Mouse (Mus musculus): ENCODE measurements at regions not wholly inside any gene's neighbourhood (a gene's known extent, or its start where the extent isn't known, plus 50 kb on each side); places are given as distances from the start of the nearest gene placed in this dataset.

GRCm38 (mm10) chr19:14801669-14802068 is 203.8 kb upstream of the Tle4 start:
- Histone ChIP-seq H3K9me3 (no peaks in the 10 kb centered on the region), H3K9ac (no peak overlapping the region), H3K4me2 (replicated peaks) (no peak overlapping the region), H3K27ac (no peak overlapping the region), H3K4me3 (no peak overlapping the region), H3K27me3 (no peaks in the 10 kb centered on the region; the same call in 1 of the 2 replicates), H3K4me1 (no peaks in the 10 kb centered on the region; the same call in 1 of the 2 replicates), H3K36me3 (no peaks in the 10 kb centered on the region)
- WGBS = 83% methylated on average over 8 of the region's 8 CpGs
- ATAC-seq (ENCODE audit: low FRiP score, low read depth) = no peak

- no peak for ATAC-seq (ENCODE audit: low FRiP score, low read depth)
- no peaks in the 10 kb centered on the region; the same call in 1 of the 2 replicates for H3K27me3 ChIP-seq
- no peaks in the 10 kb centered on the region for H3K36me3 ChIP-seq
- H3K4me1 ChIP-seq = no peaks in the 10 kb centered on the region; the same call in 1 of the 2 replicates
- H3K4me2 ChIP-seq (replicated peaks) = no peak overlapping the region
- H3K9me3 ChIP-seq = no peaks in the 10 kb centered on the region
- no peak overlapping the region for H3K27ac ChIP-seq
- no peak overlapping the region for H3K4me3 ChIP-seq
- no peak overlapping the region for H3K9ac ChIP-seq
- 77% methylated on average over 6 of the region's 6 CpGs for WGBS
Measured at GRCm38 (mm10) chr19:14799002-14799401, 201.2 kb upstream of the Tle4 start.

GRCm38 (mm10) chr19:14798417-14798816 is 200.6 kb upstream of the Tle4 start:
- Histone ChIP-seq H3K9ac (no peak overlapping the region), H3K4me2 (replicated peaks) (no peak overlapping the region), H3K27me3 (no peaks in the 10 kb centered on the region; the same call in 1 of the 2 replicates), H3K27ac (no peak overlapping the region), H3K36me3 (no peaks in the 10 kb centered on the region), H3K9me3 (no peaks in the 10 kb centered on the region), H3K4me3 (no peak overlapping the region), H3K4me1 (no peaks in the 10 kb centered on the region; the same call in 1 of the 2 replicates)
- WGBS = 90% methylated on average over 7 of the region's 7 CpGs
- no peak for ATAC-seq (ENCODE audit: low FRiP score, low read depth)

GRCm38 (mm10) chr19:14795910-14796309 is 198.1 kb upstream of the Tle4 start:
- ATAC-seq (ENCODE audit: low FRiP score, low read depth) = no peak
- no peak overlapping the region for H3K9ac ChIP-seq
- H3K27me3 ChIP-seq = no peaks in the 10 kb centered on the region
- H3K4me3 ChIP-seq = no peak overlapping the region
- no peak overlapping the region for H3K4me2 ChIP-seq (replicated peaks)
- H3K36me3 ChIP-seq = no peaks in the 10 kb centered on the region
- no peaks in the 10 kb centered on the region for H3K4me1 ChIP-seq
- WGBS = 83% methylated on average over 5 of the region's 5 CpGs
- H3K9me3 ChIP-seq = no peaks in the 10 kb centered on the region
- H3K27ac ChIP-seq = no peak overlapping the region

GRCm38 (mm10) chr19:14789992-14790391 is 192.1 kb upstream of the Tle4 start:
- no peak overlapping the region for H3K9ac ChIP-seq
- no peaks in the 10 kb centered on the region for H3K4me1 ChIP-seq
- H3K4me3 ChIP-seq = no peak overlapping the region
- no peaks in the 10 kb centered on the region for H3K27me3 ChIP-seq
- H3K4me2 ChIP-seq (replicated peaks) = no peak overlapping the region
- H3K36me3 ChIP-seq = no peaks in the 10 kb centered on the region
- H3K9me3 ChIP-seq = no peaks in the 10 kb centered on the region
- no peak overlapping the region for H3K27ac ChIP-seq
- no peak for ATAC-seq (ENCODE audit: low FRiP score, low read depth)
- WGBS = 81% methylated on average over 1 of the region's 1 CpGs

- no peak overlapping the region for H3K4me3 ChIP-seq
- no peak overlapping the region for H3K27ac ChIP-seq
- no peak overlapping the region for H3K9ac ChIP-seq
- no peak overlapping the region for H3K4me2 ChIP-seq (replicated peaks)
- H3K9me3 ChIP-seq = no peaks in the 10 kb centered on the region
- no peaks in the 10 kb centered on the region for H3K36me3 ChIP-seq
- H3K4me1 ChIP-seq = no peaks in the 10 kb centered on the region
- no peak for ATAC-seq (ENCODE audit: low FRiP score, low read depth)
- 74% methylated on average over 4 of the region's 4 CpGs for WGBS
- no peaks in the 10 kb centered on the region for H3K27me3 ChIP-seq
Measured at GRCm38 (mm10) chr19:14788630-14789029, 190.8 kb upstream of the Tle4 start.

- Histone ChIP-seq H3K36me3 (no peaks in the 10 kb centered on the region), H3K9ac (no peak overlapping the region), H3K27ac (no peak overlapping the region), H3K9me3 (no peaks in the 10 kb centered on the region), H3K4me1 (no peaks in the 10 kb centered on the region), H3K4me3 (no peak overlapping the region), H3K4me2 (replicated peaks) (no peak overlapping the region), H3K27me3 (no peaks in the 10 kb centered on the region)
- no peak for ATAC-seq (ENCODE audit: low FRiP score, low read depth)
- 72% methylated on average over 8 of the region's 8 CpGs for WGBS
Measured at GRCm38 (mm10) chr19:14786868-14787267, 189.0 kb upstream of the Tle4 start.

- Histone ChIP-seq H3K36me3 (no peaks in the 10 kb centered on the region), H3K27ac (no peak overlapping the region), H3K4me1 (no peaks in the 10 kb centered on the region), H3K9ac (no peak overlapping the region), H3K4me2 (replicated peaks) (no peak overlapping the region), H3K9me3 (no peaks in the 10 kb centered on the region), H3K27me3 (no peaks in the 10 kb centered on the region), H3K4me3 (no peak overlapping the region)
- WGBS = 15% methylated on average over 3 of the region's 3 CpGs
- no peak for ATAC-seq (ENCODE audit: low FRiP score, low read depth)
Measured at GRCm38 (mm10) chr19:14785661-14786060, 187.8 kb upstream of the Tle4 start.

GRCm38 (mm10) chr19:14777709-14778108 is 179.9 kb upstream of the Tle4 start:
- Histone ChIP-seq H3K27ac (no peak overlapping the region), H3K9me3 (0 out of 2 replicates have a peak, but pooled peaks cover 3% of the 10 kb centered on the region), H3K36me3 (no peaks in the 10 kb centered on the region), H3K4me3 (no peak overlapping the region), H3K4me2 (replicated peaks) (peak overlapping the region; percentile 42), H3K4me1 (no peaks in the 10 kb centered on the region), H3K27me3 (peaks cover 9% of the 10 kb centered on the region; the same call in 1 of the 2 replicates), H3K9ac (no peak overlapping the region)
- 17% methylated on average over 7 of the region's 7 CpGs for WGBS
- no peak for ATAC-seq (ENCODE audit: low FRiP score, low read depth)

- no peak for ATAC-seq (ENCODE audit: low FRiP score, low read depth)
- Histone ChIP-seq H3K4me3 (no peak overlapping the region), H3K9me3 (0 out of 2 replicates have a peak, but pooled peaks cover 3% of the 10 kb centered on the region), H3K4me2 (replicated peaks) (peak overlapping the region; percentile 42), H3K9ac (no peak overlapping the region), H3K27ac (no peak overlapping the region), H3K4me1 (no peaks in the 10 kb centered on the region), H3K27me3 (peaks cover 9% of the 10 kb centered on the region; the same call in 1 of the 2 replicates), H3K36me3 (no peaks in the 10 kb centered on the region)
- WGBS = 2% methylated on average over 10 of the region's 10 CpGs
Measured at GRCm38 (mm10) chr19:14777198-14777597, 179.3 kb upstream of the Tle4 start.

GRCm38 (mm10) chr19:14776791-14777190 is 178.9 kb upstream of the Tle4 start:
- H3K4me3 ChIP-seq = no peak overlapping the region
- no peaks in the 10 kb centered on the region for H3K36me3 ChIP-seq
- H3K4me2 ChIP-seq (replicated peaks) = no peak overlapping the region
- no peak overlapping the region for H3K9ac ChIP-seq
- H3K9me3 ChIP-seq = 0 out of 2 replicates have a peak, but pooled peaks cover 3% of the 10 kb centered on the region
- no peaks in the 10 kb centered on the region for H3K4me1 ChIP-seq
- H3K27ac ChIP-seq = no peak overlapping the region
- H3K27me3 ChIP-seq = peaks cover 9% of the 10 kb centered on the region; the same call in 1 of the 2 replicates
- no peak for ATAC-seq (ENCODE audit: low FRiP score, low read depth)
- 23% methylated on average over 5 of the region's 5 CpGs for WGBS

- no peak overlapping the region for H3K9ac ChIP-seq
- no peak for ATAC-seq (ENCODE audit: low FRiP score, low read depth)
- H3K4me3 ChIP-seq = no peak overlapping the region
- no peaks in the 10 kb centered on the region for H3K4me1 ChIP-seq
- H3K4me2 ChIP-seq (replicated peaks) = no peak overlapping the region
- no peak overlapping the region for H3K27ac ChIP-seq
- H3K36me3 ChIP-seq = no peaks in the 10 kb centered on the region
- 84% methylated on average over 2 of the region's 2 CpGs for WGBS
- peaks cover 7% of the 10 kb centered on the region; the same call in 1 of the 2 replicates for H3K27me3 ChIP-seq
- H3K9me3 ChIP-seq = 0 out of 2 replicates have a peak, but pooled peaks cover 3% of the 10 kb centered on the region
Measured at GRCm38 (mm10) chr19:14772794-14773193, 174.9 kb upstream of the Tle4 start.

- Histone ChIP-seq H3K27me3 (no peaks in the 10 kb centered on the region), H3K4me1 (no peaks in the 10 kb centered on the region)
- no peak for ATAC-seq (ENCODE audit: low FRiP score, low read depth)
Measured at GRCm38 (mm10) chr19:14752646-14753045, 154.8 kb upstream of the Tle4 start.

More at GRCm38 (mm10) chr19:14752646-14753045, 154.8 kb upstream of the Tle4 start:
- no peaks in the 10 kb centered on the region for H3K36me3 ChIP-seq
- no peak overlapping the region for H3K27ac ChIP-seq
- no peak overlapping the region for H3K4me3 ChIP-seq
- H3K9ac ChIP-seq = no peak overlapping the region
- no peaks in the 10 kb centered on the region for H3K9me3 ChIP-seq
- no peak overlapping the region for H3K4me2 ChIP-seq (replicated peaks)

All from limb, embryonic 13.5 days (tissue).